Mouse (Mus musculus) MEL (cell line): ENCODE results near the gene Ttll8. TPM values are rescaled to one million over a fixed set of nuclear protein-coding genes. Genes with fewer than 3 reads are reported as not detected.

Experiments used
- DNase-seq: peaks from one replicate; pipeline ENCODE4 v3.0.0; 2011; ENCODE audit warnings: low read depth, low spot score
- H3K27ac ChIP-seq: 2 replicates; pipeline ENCODE4 v1.5.1; 2012; ENCODE audit warnings: low read depth, mild to moderate bottlenecking, control low read depth, low read length, moderate library complexity; ENCODE audit not compliant: control insufficient read depth
- H3K27me3 ChIP-seq, 2 experiments: fragments of 150-350 bp in 1 of 2; sonication (generic) in 1 of 2; 2 replicates each; pipeline ENCODE4 v1.6.1; 2012; ENCODE audit warnings: low read length in 2 of 2, mild to moderate bottlenecking in 2 of 2, improper control_type of control experiment in 1 of 2, moderate library complexity in 1 of 2; ENCODE audit not compliant: insufficient read depth in 2 of 2, control insufficient read depth in 1 of 2
- H3K36me3 ChIP-seq, 2 experiments: 2 replicates each; pipeline ENCODE4 v1.6.1; 2012 to 2014; ENCODE audit warnings: low read length in 2 of 2, improper control_type of control experiment in 1 of 2, inconsistent platforms in 1 of 2, mild to moderate bottlenecking in 1 of 2; ENCODE audit not compliant: insufficient read depth in 2 of 2, control insufficient read depth in 1 of 2
- H3K4me1 ChIP-seq, 2 experiments: fragments of 150-350 bp in 1 of 2; sonication (generic) in 1 of 2; 2 replicates each; pipeline ENCODE4 v1.6.1; 2012; ENCODE audit warnings: low read length in 2 of 2, improper control_type of control experiment in 1 of 2, mild to moderate bottlenecking in 1 of 2; ENCODE audit not compliant: insufficient read depth in 2 of 2, control insufficient read depth in 1 of 2
- H3K4me3 ChIP-seq, 2 experiments: fragments of 150-350 bp in 1 of 2; sonication (generic) in 1 of 2; 2 replicates each; pipeline ENCODE4 v1.5.1; 2012; ENCODE audit warnings: low read depth in 2 of 2, low read length in 2 of 2, mild to moderate bottlenecking in 2 of 2, moderate library complexity in 2 of 2, control low read depth in 1 of 2, improper control_type of control experiment in 1 of 2; ENCODE audit not compliant: control insufficient read depth in 1 of 2, insufficient read depth in 1 of 2
- H3K79me2 ChIP-seq: 2 replicates; pipeline ENCODE4 v1.6.1; 2012; ENCODE audit warnings: mild to moderate bottlenecking, low read length, moderate library complexity; ENCODE audit not compliant: control insufficient read depth, poor library complexity, insufficient read depth
- H3K9ac ChIP-seq: 2 replicates; pipeline ENCODE4 v1.6.1; 2012; ENCODE audit warnings: low read depth, mild to moderate bottlenecking, control low read depth, low read length, moderate library complexity; ENCODE audit not compliant: control insufficient read depth, poor library complexity, severe bottlenecking
- H3K9me3 ChIP-seq: fragments of 150-350 bp; sonication (generic); replicated peaks from 2 replicates; pipeline ENCODE4 v1.6.1; 2012; ENCODE audit warnings: mild to moderate bottlenecking, low read length, improper control_type of control experiment, moderate library complexity; ENCODE audit not compliant: insufficient read depth
- BHLHE40 ChIP-seq: IDR thresholded peaks from 2 replicates; pipeline ENCODE4 v1.6.1; 2012; ENCODE audit warnings: low read depth, mild to moderate bottlenecking, inconsistent platforms, low read length, improper control_type of control experiment, borderline replicate concordance
- CHD2 ChIP-seq: IDR thresholded peaks from 2 replicates; pipeline ENCODE4 v1.6.1; 2011; ENCODE audit warnings: low read length, improper control_type of control experiment
- E2F4 ChIP-seq: IDR thresholded peaks from 2 replicates; pipeline ENCODE4 v1.6.1; 2011; ENCODE audit warnings: low read depth, low read length, improper control_type of control experiment, borderline replicate concordance
- EP300 ChIP-seq, 2 experiments: IDR thresholded peaks; 2 replicates each; pipeline ENCODE4 v1.6.1; 2011; ENCODE audit warnings: improper control_type of control experiment in 2 of 2, low read length in 2 of 2, low read depth in 1 of 2, mild to moderate bottlenecking in 1 of 2
- ETS1 ChIP-seq: IDR thresholded peaks from 2 replicates; pipeline ENCODE4 v1.6.1; 2012; ENCODE audit warnings: low read depth, mild to moderate bottlenecking, inconsistent platforms, low read length, improper control_type of control experiment, moderate library complexity
- MAX ChIP-seq: IDR thresholded peaks from 2 replicates; pipeline ENCODE4 v1.6.1; 2011; ENCODE audit warnings: low read length, improper control_type of control experiment
- MAZ ChIP-seq: IDR thresholded peaks from 2 replicates; pipeline ENCODE4 v1.6.1; 2012; ENCODE audit warnings: low read depth, mild to moderate bottlenecking, inconsistent platforms, low read length, improper control_type of control experiment
- MYB ChIP-seq: IDR thresholded peaks from 2 replicates; pipeline ENCODE4 v1.6.1; 2011; ENCODE audit warnings: mild to moderate bottlenecking, low read depth, low read length, improper control_type of control experiment
- POLR2AphosphoS2 ChIP-seq: IDR thresholded peaks from 2 replicates; pipeline ENCODE4 v1.6.1; 2011; ENCODE audit warnings: low read length, improper control_type of control experiment
- POLR2AphosphoS5 ChIP-seq: IDR thresholded peaks from 2 replicates; pipeline ENCODE4 v1.6.1; 2012; ENCODE audit warnings: low read depth, borderline replicate concordance, mild to moderate bottlenecking, inconsistent platforms, low read length, moderate library complexity, mixed read lengths
- RAD21 ChIP-seq: IDR thresholded peaks from 2 replicates; pipeline ENCODE4 v1.6.1; 2011; ENCODE audit warnings: mild to moderate bottlenecking, low read depth, low read length, improper control_type of control experiment
- RCOR1 ChIP-seq: IDR thresholded peaks from 2 replicates; pipeline ENCODE4 v1.6.1; 2012; ENCODE audit warnings: low read depth, mild to moderate bottlenecking, inconsistent platforms, low read length, improper control_type of control experiment
- SMC3 ChIP-seq: IDR thresholded peaks from 2 replicates; pipeline ENCODE4 v1.6.1; 2011; ENCODE audit warnings: low read depth, low read length, improper control_type of control experiment
- TAL1 ChIP-seq: IDR thresholded peaks from 2 replicates; pipeline ENCODE4 v1.6.1; 2012; ENCODE audit warnings: mild to moderate bottlenecking, inconsistent platforms, low read length, moderate library complexity, mixed read lengths
- TBP ChIP-seq: IDR thresholded peaks from 2 replicates; pipeline ENCODE4 v1.8.0; 2011; ENCODE audit warnings: low read depth, low read length, improper control_type of control experiment
- TCF12 ChIP-seq: IDR thresholded peaks from 2 replicates; pipeline ENCODE4 v1.6.1; 2014; ENCODE audit warnings: low read depth, mild to moderate bottlenecking, inconsistent platforms, low read length, improper control_type of control experiment, moderate library complexity
- USF1 ChIP-seq: IDR thresholded peaks from 2 replicates; pipeline ENCODE4 v1.6.1; 2014; ENCODE audit warnings: low read depth, mild to moderate bottlenecking, inconsistent platforms, low read length, improper control_type of control experiment, moderate library complexity
- ZC3H11A ChIP-seq: IDR thresholded peaks from 2 replicates; pipeline ENCODE4 v1.6.1; 2012; ENCODE audit warnings: low read depth, mild to moderate bottlenecking, inconsistent platforms, low read length, improper control_type of control experiment
- ZKSCAN1 ChIP-seq: IDR thresholded peaks from 2 replicates; pipeline ENCODE4 v1.6.1; 2012; ENCODE audit warnings: low read depth, mild to moderate bottlenecking, inconsistent platforms, low read length, improper control_type of control experiment, moderate library complexity
- polyA plus RNA-seq, 2 experiments: library from polyadenylated mRNA; stranded (reverse) in 1 of 2; unstranded in 1 of 2; fragments of >175 nt in 1 of 2; fragments of >200 nt in 1 of 2; gene quantifications; 2 replicates each; pipeline versions ENCODE4 v1.2.1 to v1.2.4; 2012; ENCODE audit warnings: low replicate concordance in 2 of 2, low read depth in 1 of 2; ENCODE audit not compliant: insufficient read length in 2 of 2, insufficient read depth in 1 of 2, missing spikeins in 1 of 2
- total RNA-seq: library from RNA; depleted of rRNA; stranded (reverse); fragments of 300-350 nt; gene quantifications from 2 replicates; pipeline ENCODE4 v1.2.3, GENCODE M21; 2012

The Ttll8 gene
- total and polyA plus RNA-seq, 3 experiments, result not detected

DNA sequence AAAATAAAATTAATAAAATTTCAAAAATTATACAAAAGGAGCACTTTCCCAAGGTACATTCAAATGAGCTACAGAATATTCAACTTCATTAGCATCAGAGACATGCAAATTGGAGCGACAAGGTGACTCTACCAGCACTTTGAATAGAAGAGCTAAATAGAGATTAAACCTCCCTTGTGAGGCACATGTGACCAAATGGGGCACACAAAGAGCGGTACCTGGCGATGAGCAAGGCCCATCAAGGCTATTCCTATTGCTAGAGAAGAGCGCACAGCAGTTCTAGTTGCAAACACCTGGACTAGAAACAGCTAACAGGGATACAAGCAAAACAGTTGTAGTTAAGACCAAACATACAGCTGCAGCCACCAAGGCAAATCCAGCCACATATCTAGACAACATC, 47.9 kb downstream of the Ttll8 start:
- H3K9me3 ChIP-seq, result no peaks in the 10 kb centered on the region
- no peaks in the 10 kb centered on the region for H3K79me2 ChIP-seq
- DNase-seq, result no peak
- H3K27ac ChIP-seq, result no peak overlapping the region
- no peaks in the 10 kb centered on the region for H3K36me3 ChIP-seq
- H3K27me3 ChIP-seq, result peaks cover 0 to 4% of the 10 kb centered on the region in 2 experiments; a peak in 2 of 4 replicates
- no peak overlapping the region for H3K9ac ChIP-seq
- no peak for TF ChIP-seq E2F4
- no peak for TF ChIP-seq RCOR1
- no peak for TF ChIP-seq POLR2AphosphoS2
- TF ChIP-seq TAL1, result no peak
- no peak for TF ChIP-seq RAD21
- TF ChIP-seq BHLHE40, result no peak
- TF ChIP-seq, all 39 proteins: peak for 0
- no peak overlapping the region for H3K4me3 ChIP-seq
- no peaks in the 10 kb centered on the region for H3K4me1 ChIP-seq

DNA sequence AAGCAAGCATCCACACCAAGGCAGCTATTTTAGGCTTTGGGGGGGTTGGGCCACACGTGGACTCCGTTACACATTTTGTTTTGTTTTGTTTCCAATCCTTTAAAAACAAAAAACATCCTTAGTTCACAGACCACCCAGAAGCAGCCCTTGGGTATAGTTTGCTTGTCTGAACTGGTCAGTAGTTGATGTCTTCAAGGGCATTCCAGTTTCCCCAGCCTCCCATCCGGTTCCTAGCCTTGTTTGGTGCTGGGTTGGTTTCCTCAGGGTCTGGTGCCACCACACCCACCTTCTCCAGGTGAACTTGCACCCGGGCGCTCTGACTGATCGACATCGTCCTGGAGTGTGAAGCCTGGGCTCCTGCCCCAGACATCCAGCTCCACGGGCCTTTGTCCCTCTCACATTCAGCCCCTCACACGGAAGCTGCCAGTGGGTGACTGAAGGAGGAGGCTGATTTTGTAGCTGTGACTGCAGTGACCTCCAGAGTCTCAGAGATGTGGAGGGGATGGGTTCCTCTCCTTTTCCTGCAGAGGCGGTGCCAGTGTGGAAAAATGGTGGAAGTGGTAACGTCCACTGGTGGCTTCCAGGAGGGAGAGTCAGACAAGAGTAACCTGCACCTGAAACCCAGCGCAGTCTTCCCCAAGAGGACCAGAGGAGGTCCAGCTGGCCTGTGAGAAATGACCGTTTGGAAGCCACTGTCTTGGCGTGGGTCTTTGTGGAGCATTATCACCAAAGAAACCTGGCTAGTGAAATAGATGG, 50.0 kb downstream of the Ttll8 start:
- Histone ChIP-seq H3K27me3 (peaks cover 0 to 4% of the 10 kb centered on the region in 2 experiments; a peak in 3 of 4 replicates), H3K9me3 (no peaks in the 10 kb centered on the region), H3K4me3 (no peak overlapping the region), H3K27ac (no peak overlapping the region), H3K79me2 (no peaks in the 10 kb centered on the region), H3K9ac (no peak overlapping the region), H3K36me3 (no peaks in the 10 kb centered on the region), H3K4me1 (no peaks in the 10 kb centered on the region)
- DNase-seq, result no peak
- TF ChIP-seq E2F4 (no peak), POLR2AphosphoS5 (no peak), CHD2 (no peak), RAD21 (no peak), TBP (no peak), ZC3H11A (no peak), ZKSCAN1 (no peak), USF1 (no peak), MYB (no peak), MAX (no peak), ETS1 (no peak), TCF12 (no peak), MAZ (no peak), EP300 (IDR thresholded peaks at IDR 0.05; ENCODE audit: low read depth in 1 of 2, low read length in 2 of 2) (no peak), SMC3 (no peak)
